Mouse (Mus musculus): ENCODE data around the gene Eci1.

The Eci1 gene

DNA sequence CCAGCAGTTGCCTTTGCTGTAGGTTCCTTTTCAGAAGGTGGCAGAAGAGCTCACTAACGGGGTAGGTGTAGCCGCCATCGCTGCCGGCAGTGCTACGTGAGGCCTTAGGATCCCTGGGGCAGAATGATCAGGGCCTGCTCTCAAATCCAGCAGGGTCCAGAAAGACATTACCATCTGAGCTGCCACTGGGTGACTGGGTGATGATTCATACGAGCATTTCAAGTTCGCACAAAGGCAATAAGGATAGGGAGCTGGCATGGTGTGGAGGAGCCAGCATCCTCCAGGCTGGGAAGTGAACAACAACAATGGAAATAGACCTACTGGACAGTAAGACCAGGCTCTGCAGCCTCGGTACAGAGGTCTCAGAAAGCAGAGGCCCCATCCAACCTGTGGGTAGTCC, 13.9 kb downstream of the Eci1 start:
- in situ Hi-C loops (cut with MboI, MseI): loop anchor here (5.0 kb wide), 1 partner anchor 53 kb away; no protein-coding TSS in a partner anchor

DNA sequence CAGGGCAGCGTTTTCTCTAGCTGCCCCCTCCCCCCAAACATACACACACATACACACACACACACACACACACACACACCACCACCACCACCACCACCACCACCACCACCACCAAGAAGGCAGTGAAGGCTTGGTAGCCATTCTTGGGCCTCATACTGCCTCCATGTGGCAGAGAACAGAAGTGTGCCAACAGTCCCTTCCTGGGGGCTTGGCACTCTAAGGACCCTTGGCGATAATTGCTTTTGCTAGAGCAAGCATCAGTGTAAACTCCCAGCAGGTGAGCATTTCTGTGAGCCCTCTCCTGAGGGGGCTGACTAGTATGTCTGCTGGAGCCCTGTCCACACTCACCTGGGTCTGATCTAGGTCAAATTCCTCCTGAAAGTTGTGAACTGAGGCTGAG, 14.7 kb downstream of the Eci1 start:
- in situ Hi-C loops (cut with MboI, MseI): loop anchor here (5.0 kb wide), 1 partner anchor 54 kb away; no protein-coding TSS in a partner anchor

DNA sequence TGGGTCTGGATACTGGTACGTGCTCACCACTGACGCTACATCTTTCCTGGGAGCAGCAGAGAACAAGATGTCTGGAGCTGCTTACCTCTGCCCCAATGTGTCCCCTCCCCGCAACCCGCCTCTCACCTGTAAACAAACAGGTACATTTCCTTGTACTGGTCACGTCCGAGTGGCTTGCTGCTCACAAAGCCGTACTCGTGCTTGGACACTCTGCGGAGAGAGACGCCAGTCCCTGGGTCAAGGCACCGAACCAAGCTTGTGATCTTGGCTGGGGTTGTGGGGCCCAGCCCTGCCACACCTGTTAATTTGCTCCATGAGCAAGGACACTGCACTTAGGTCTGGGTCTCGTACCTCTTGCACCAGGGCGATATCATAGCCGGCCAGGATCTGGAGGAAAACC, 15.7 kb downstream of the Eci1 start:
- in situ Hi-C loops (cut with MboI, MseI): loop anchor here (5.0 kb wide), 1 partner anchor 55 kb away; no protein-coding TSS in a partner anchor

DNA sequence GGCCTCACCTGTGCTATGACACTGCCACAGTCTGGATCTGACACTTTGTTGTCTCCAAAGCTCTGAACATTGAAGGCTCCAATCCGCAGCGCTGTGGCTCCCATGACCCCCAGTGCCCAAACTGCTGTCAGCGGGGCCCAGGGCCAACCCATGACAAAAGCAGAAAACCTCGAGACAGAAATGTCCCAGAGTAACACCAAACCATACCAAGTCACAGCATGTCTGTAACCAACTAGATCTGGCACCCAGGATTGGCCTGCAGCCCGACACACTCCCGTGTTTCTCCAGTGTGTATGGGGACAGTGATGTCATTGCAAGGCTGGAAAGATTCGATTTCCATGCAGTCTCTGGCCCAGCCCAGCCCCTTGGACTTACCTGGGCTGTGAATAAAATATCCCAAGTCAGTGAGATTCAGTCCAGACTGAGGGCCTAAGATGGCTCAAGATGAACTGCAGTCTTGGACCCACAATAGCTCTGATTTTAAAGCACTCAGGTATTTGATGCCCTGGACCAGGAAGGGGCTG, 16.3 kb downstream of the Eci1 start, which contains the start of gene Dnase1l2:
Gene Dnase1l2, minus strand, starts transcription at position 474 of the 524 bp plus-strand sequence.
- in situ Hi-C loops (cut with MboI, MseI): loop anchor here (5.0 kb wide), 1 partner anchor 55 kb away; no protein-coding TSS in a partner anchor

DNA sequence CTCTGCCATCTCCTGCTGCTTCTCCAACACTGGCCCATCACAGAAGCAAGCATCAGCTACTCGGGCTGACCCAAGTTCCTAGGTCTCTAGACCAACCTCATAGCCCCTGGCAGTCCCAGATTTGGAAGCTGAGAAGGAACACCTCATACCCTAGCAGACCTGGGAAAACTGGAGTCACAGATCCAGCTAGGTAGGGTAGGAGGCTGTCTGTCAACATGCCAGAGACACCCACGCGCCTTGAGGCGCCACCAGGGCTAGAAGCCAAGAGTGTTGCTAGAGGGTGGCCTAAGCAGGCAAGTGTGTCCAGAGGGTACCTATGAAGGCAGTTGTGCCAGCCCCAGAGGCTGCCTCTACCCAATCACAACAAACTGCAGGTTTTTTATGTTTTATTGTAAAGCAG, 17.0 kb downstream of the Eci1 start:
- in situ Hi-C loops (cut with MboI, MseI): loop anchor here (5.0 kb wide), 1 partner anchor 56 kb away; no protein-coding TSS in a partner anchor

DNA sequence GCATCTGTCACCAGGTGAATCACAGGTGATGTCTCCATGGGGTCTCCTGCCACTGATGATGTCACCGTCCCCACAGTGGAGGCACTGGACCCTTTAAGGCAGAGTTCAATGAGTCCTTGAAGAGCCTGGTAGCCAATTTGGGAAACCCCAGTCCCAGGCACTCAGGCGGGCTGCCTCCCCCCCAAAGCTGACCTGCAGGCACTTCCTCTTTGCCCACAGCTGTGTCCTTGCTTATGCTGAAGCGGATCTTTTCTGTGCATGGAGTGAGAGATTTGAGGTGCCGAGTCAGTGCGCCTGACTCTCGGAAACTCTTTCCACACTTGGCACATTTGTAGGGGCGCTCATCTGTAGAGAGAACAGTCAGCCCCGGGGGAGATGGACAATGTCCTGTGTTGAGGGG, 20.1 kb downstream of the Eci1 start:
- in situ Hi-C loops (cut with MboI, MseI): no loop called here

DNA sequence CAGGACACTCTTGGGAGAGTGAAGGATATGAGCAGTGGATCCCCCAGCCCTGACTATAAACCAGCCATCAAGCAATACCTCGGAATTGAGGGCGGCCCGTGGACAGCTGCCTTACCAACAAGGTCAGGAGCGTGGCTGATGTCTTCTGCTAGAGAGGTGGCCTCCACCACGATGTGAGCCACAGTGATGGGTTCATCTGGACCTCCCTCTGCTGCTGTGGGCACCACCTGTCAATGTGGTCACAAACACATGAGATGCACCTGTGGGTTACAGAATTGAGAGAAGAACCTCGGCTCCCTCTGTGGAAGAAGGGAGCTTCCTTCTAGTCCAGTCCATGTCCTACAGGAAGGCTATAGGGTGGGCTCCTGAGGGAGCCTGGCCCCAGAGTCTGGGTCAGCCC, 23.1 kb downstream of the Eci1 start:
- in situ Hi-C loops (cut with MboI, MseI): no loop called here

DNA sequence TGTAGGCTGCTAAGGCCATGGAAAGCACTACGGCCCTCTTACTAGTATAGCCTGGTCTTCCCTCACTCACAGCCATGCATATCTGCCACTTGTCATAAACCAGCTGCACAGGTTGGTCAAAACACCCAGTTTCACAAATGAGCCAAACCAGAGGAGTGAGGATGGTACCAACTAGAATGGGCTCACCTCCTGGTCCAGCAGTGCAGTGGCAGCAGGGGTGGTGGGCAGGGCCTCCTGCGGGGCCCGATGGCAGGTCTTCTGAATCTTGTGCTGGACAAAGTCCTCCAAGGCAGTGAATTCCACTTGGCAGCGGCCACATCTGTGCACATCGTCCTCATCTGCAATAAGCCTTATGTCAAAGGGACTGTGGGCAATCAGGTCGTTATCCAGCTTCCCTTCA, 24.8 kb downstream of the Eci1 start:
- in situ Hi-C loops (cut with MboI, MseI): loop anchor here (10.0 kb wide), 1 partner anchor 734 kb away; the partner anchor contains the start of genes BC003965 and Unkl

DNA sequence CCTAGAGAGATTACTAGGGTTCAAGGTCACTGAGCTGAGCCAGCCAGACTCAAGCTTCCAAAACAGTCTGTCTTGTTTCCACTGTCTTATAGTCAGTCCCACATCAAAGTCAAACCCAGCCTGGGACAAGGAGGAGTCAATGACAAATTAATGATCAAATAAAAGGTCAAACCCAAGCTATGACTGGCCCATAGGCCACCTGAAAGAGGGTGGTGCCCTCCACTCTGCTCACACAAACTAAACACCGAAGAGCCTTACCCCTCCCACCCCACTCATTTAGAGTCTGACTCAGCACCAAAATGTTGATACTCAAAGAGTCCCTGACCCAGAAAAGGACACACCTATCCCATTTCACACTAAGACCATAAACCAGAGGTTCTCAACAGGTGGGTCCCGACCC, 26.9 kb downstream of the Eci1 start:
- in situ Hi-C loops (cut with MboI, MseI): loop anchor here (10.0 kb wide), 1 partner anchor 731 kb away; the partner anchor contains the start of genes BC003965 and Unkl

DNA sequence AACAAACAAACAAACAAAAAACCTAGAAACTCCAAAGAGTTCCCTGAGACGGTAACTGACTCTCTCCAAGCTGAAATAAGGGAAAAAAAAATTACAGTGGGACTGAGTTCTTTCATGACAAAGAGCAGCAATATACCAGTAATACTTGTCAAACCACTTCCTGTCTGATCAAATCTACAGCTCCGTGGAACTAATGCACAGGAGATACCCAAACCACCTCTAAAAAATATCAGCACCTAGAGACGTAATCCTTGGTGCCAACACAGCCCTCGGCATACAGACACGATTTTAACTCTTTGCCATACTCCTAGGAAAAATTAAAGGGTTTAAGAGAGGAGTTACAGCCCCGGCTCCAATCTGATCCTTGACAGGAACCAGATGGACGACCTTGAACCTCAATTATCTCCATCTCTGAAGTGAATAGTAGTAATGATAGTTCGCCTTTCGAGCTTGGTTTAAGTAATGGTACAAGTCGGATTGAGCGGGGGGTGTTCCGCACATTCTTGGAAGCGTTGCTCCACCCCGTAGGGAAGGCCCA, 27.8 kb downstream of the Eci1 start:
- in situ Hi-C loops (cut with MboI, MseI): loop anchor here (10.0 kb wide), 1 partner anchor 731 kb away; the partner anchor contains the start of genes BC003965 and Unkl

DNA sequence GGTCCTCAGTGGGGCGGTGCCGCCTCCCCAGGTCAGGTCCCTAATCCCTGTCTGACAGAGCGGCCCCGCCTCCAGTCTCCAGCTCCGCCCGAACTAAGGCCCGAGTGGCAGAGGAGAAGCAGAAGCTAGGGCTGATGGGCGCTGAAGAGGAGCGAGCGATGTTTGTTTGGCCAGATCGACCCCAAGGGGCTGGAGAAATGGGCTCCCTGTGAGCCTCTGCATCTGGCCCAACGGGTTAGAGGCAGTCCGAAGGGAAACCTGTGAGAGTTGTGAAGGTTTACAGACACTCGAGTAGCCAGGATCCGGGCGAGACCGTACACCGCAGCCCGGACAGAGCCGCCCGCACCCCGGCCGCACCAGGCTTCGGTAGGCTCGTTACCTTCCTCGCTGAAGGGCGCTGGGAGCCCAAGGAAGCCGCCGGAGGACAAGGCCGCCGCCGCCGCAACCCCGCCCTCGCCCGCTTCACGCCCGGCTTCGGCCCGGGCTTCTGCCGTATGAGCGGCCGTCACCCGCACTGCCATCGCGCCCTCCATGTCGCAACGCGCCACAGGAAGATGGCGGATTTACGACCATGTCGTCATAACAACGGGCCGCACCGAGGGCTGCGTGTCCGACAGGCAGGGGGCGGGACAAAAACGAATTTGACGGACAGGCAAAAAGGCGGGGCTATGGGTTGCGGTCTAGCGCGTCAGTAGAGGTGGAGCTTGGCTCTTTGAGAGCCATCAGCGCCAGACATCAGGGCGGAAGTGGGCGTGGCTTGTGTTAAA, 28.5 kb downstream of the Eci1 start:
- in situ Hi-C loops (cut with MboI, MseI): loop anchor here (5.0 to 10.0 kb wide), 2 partner anchors 730 to 973 kb away; partner anchors contain the start of genes BC003965 and Unkl

DNA sequence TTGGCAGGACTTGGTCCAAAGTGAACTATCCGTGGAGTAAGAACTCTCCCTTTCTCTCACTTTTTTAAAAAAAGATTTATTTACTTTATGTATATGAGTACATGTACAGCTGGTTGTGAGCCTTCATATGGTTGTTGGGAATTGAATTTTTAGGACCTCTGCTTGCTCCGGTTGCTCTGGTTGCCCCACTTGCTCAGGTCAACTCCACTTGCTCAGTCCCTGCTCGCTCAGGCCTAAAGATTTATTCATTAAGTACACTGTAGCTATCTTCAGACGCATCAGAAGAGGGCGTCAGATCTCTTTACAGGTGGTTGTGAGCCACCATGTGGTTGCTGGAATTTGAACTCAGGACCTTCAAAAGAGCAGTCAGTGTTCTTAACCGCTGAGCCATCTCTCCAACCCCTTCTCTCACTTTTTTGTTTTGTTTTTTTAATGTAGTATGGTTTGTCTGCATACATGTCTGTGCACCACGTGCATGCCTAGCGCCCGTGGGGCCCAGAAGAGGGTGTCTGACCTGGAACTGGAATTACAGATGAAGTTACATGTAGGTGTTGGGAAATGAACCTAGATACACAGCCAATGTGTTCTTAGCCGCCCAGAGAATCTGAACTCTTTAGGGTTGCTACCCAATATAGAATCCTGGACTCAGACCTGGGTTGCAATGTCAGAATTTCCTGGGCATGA, 29.2 kb downstream of the Eci1 start:
- in situ Hi-C loops (cut with MboI, MseI): loop anchor here (5.0 to 10.0 kb wide), 2 partner anchors 729 to 973 kb away; partner anchors contain the start of genes BC003965 and Unkl

DNA sequence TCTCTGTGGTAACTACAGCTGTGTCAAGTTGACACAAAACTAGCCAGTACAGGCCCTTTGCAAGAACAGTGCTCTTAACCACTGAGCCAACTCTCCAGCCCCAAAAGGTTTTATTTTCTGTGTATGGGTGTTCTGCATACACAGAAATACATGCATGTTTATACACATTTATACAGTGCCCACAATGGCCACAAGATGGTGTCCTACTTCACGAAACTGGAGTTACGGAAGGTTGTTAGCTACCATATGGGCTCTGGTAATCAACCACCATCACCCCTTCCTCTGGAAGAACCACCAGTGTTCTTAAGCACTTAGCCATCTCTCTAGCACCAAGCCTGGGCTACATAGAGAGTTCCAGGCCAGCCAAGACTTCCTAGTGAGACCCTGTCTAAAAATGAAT, 35.1 kb downstream of the Eci1 start:
- in situ Hi-C loops (cut with MboI, MseI): no loop called here

DNA sequence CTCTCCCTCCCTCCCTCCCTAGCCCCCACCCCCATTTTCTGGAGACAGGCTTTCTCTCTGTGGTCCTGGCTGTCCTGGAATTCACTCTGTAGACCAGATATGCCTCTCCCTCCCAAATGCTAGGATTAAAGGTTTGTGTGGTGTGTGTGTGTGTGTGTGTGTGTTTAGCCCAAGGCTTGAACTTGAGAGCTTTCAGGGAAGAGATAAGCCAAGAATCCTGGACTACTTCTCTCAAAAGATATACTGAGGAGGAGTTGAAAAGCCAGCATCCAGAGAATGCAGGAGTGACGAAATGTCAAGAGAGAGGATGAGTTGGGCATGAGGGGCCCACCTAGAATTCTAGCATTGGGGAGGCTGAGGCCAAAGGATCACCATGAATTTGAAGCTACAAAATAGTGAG, 36.5 kb downstream of the Eci1 start:
- in situ Hi-C loops (cut with MboI, MseI): no loop called here

DNA sequence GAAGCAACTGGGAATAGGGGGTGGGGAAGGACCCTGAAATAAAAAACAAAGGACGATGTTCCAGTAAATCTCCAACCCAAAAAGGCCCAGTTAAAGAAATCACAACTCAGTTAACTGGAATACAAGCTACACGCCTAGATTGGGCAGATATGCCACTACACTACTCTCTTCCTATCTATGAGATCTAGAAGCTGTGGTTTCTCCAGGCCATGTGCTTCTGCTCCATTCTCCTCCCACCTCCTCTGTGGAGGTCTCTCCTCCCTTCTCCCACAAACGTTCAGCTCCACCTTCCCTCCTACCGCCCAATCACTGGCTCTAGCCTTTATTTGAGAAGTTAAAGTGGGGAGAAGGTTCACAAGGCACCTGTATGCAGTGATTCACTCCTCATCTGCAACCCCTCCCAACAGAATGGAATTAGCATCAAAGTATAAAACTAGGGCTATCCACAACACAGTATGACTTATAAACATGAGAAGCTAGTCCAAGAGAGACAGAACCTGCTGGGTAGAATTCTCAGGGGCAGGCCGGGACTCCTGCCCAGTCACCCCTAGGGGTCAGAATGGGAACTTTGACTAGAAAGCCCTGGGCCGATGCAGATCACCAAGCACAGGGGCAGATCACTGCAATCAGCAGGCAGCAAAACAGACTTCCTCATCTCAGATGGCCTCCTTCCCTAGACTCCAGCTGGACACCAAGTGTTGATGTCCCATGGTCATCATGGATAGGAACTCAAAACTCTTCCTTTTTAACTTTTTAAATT, 37.1 kb downstream of the Eci1 start:
- in situ Hi-C loops (cut with MboI, MseI): no loop called here

DNA sequence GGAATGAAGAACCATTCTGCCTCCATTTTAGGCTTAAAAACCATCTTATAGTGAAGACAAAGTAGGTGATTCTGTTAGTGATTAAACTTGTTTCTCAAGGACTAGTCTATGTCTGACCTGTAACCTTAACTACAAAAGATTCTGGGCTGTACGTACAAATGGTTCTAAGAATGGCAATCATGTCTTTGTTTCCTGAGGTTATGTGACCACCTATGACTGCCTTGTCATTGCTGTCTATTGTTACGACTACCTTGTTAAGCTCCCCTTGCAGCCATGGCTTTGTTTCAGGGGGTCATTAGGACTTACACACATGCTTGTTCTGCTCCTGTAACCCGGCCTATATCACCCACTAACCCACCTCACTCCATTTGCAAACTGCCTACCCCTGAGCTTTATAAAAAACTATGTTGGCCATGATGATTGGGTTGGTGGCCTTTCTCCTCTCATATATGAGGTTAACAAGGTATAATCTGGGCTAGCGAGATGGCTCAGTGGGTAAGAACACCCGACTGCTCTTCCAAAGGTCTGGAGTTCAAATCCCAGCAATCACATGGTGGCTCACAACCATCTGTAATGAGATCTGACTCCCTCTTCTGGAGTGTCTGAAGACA, 42.3 kb downstream of the Eci1 start:
- in situ Hi-C loops (cut with MboI, MseI): no loop called here

DNA sequence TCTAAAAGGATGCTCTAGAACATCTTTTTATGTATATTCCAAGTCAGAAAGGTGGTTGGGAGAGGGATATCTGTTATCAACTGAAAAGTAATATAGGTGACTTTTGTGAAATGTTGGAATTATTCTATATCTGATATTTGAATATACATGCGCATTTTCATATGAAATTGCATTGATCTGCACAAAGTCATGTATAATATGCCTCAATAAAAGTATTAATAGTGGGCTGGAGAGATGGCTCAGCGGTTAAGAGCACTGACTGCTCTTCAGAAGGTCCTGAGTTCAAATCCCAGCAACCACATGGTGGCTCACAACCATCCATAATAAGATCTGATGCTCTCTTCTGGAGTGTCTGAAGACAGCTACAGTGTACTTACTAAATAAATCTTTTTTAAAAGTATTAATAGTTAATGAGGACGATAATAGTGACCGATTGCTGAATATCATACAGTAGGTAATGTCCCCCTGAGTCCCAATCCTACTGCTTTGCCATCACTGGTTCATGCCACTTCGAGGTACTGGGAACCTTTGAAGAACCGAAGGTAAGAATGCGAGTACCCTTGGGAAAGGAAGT, 43.0 kb downstream of the Eci1 start:
- in situ Hi-C loops (cut with MboI, MseI): no loop called here

DNA sequence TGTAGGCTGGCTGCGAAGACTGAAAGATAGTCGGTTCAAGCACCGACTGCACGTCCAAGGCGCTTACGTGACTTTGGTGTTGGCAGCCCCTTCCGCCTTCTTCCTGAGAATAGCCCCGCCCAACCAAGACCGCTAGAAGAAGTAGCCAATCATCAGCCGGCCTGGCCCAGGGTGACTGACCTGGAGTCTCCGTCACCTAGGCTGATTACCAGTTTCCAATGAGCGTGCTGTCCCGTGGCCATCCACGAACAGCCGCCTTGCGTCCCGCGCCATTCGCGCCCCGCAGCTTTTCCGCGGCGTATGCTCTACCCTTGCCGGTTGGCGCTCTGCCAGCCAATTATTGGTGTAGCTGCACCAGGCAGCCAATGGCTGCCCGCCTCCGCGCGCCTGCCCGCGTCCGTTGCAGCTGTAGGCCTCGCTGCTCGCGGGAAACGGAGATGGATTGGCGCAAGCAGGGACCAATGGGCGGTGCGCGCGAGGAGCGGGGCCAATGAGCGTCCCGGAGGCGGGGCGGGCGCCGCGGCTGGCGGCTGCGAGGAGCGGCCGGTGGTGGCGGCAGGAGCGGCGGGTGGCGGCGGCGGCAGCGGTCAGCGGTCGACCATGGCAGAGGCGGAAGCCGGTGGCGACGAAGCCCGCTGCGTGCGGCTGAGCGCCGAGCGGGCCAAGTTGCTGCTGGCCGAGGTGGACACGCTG, 43.6 kb downstream of the Eci1 start, which contains the start of the genes E4f1 and Pgp:
Gene E4f1, minus strand, starts transcription at position 404 of the 693 bp plus-strand sequence.
Gene Pgp, plus strand, starts transcription at position 483 of the 693 bp plus-strand sequence.
- in situ Hi-C loops (cut with MboI, MseI): no loop called here

Measured in regulatory T cell (primary cell).